Mouse (Mus musculus) lung, embryonic 16.5 days (tissue): ENCODE data around the gene St6galnac3. TPM values are rescaled to one million over a fixed set of nuclear protein-coding genes. Genes with fewer than 3 reads are reported as not detected.

Experiments
- ATAC-seq: fragments of 200-750 bp; cut with Nextera tagmentation; 2 replicates; pipeline ENCODE4 v1.8.0; 2017; ENCODE audit warnings: low read depth, mild to moderate bottlenecking, moderate library complexity
- H3K27ac ChIP-seq: fragments of 300-500 bp; sonication (generic); 2 replicates; pipeline ENCODE4 v1.5.1; 2014; ENCODE audit warnings: mild to moderate bottlenecking, control low read depth, low read length
- H3K27me3 ChIP-seq: fragments of 300-500 bp; sonication (generic); 2 replicates; pipeline ENCODE4 v1.6.1; 2014; ENCODE audit warnings: low read depth, low read length, mixed read lengths; ENCODE audit not compliant: control insufficient read depth, insufficient read depth
- H3K36me3 ChIP-seq: fragments of 300-500 bp; sonication (generic); 2 replicates; pipeline ENCODE4 v1.6.1; 2014; ENCODE audit warnings: low read length; ENCODE audit not compliant: control insufficient read depth, insufficient read depth
- H3K4me1 ChIP-seq: fragments of 300-500 bp; sonication (generic); replicated peaks from 2 replicates; pipeline ENCODE4 v1.6.1; 2014; ENCODE audit warnings: low read length, mixed read lengths; ENCODE audit not compliant: control insufficient read depth, insufficient read depth
- H3K4me2 ChIP-seq: fragments of 300-500 bp; sonication (generic); 2 replicates; pipeline ENCODE4 v1.6.1; 2014; ENCODE audit warnings: low read depth, low read length, control low read depth
- H3K4me3 ChIP-seq: fragments of 300-500 bp; sonication (generic); 2 replicates; pipeline ENCODE4 v1.5.1; 2014; ENCODE audit warnings: mild to moderate bottlenecking, low read length, control low read depth
- H3K9ac ChIP-seq: fragments of 300-500 bp; sonication (generic); 2 replicates; pipeline ENCODE4 v1.6.1; 2014; ENCODE audit warnings: low read length, control low read depth
- H3K9me3 ChIP-seq: fragments of 300-500 bp; sonication (generic); 2 replicates; pipeline ENCODE4 v1.6.1; 2016; ENCODE audit warnings: low read length; ENCODE audit not compliant: control insufficient read depth
- WGBS: fragments of 180-500 bp; shearing (Covaris S2); extraction: QIAGEN DNeasy Blood & Tissue Kit; methylation state at CpG from one replicate; pipeline ENCODE4 v1.1.7; 2014; 5-methylcytosine and 5-hydroxymethylcytosine counted together
- polyA plus RNA-seq: library from polyadenylated mRNA; unstranded; fragments of >200 nt; fragmentation: Nextera tagmentation; extraction: Ambion mirVana; gene quantifications from 2 replicates; pipeline ENCODE4 v1.2.1, GENCODE M21; 2015

Gene St6galnac3
- polyA plus RNA-seq, 1 experiment from 2014 or later = 28.4 TPM

- H3K9me3 ChIP-seq = no peaks in the 10 kb centered on the region
- no peaks in the 10 kb centered on the region; the same call in 1 of the 2 replicates for H3K4me1 ChIP-seq
- no peak overlapping the region for H3K27ac ChIP-seq
- H3K36me3 ChIP-seq = no peaks in the 10 kb centered on the region
- H3K27me3 ChIP-seq = no peaks in the 10 kb centered on the region
- no peak overlapping the region for H3K4me2 ChIP-seq
- H3K9ac ChIP-seq = no peak overlapping the region
- no peak overlapping the region for H3K4me3 ChIP-seq
- WGBS = 86% methylated on average over 7 of the region's 7 CpGs
- no peak for ATAC-seq
Observed at GRCm38 (mm10) chr3:153421918-153422290, 303.1 kb downstream of the St6galnac3 start.

DNA sequence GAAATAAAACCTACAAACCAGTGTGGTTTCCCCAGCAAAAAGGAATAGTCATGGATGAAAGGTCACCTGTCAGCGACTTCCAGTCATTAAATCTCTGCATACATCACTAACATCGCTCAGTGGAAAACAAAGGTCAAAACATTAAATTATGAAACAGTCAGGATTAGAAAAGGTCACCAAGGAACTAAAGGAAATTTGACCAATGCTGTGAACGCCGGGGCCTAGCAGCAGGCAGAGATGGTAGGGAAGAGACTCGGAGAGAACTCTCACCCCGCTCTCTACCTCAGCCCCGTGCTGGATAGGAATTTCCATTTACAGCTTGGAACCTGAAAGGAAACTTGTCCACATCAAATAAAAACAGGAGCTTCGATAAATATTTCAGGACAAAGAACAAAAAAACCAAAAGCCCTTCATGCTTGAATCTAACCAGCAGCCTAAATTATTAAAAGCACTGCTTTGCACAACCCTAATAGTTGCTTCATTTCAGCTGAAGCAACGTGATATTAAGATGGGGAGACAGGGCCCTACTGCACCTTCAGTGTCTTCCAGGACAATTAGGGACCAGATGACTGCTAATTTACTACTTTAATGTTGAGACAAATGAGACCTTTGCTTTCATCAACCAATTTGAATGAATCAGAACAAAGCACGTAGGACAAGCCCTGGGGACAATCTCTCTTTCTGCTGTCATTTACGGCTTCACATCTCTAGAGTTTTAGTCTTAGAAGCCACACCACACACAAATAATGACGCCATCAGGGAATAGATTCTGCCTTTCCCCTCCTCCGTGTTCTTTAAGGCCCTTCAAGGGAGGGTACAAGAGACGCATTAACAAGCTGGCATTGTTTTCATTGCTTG, 303.7 kb downstream of the St6galnac3 start:
- Histone ChIP-seq H3K27ac (no peak overlapping the region), H3K9ac (no peak overlapping the region), H3K36me3 (no peaks in the 10 kb centered on the region), H3K4me3 (no peak overlapping the region), H3K4me1 (no peaks in the 10 kb centered on the region; the same call in 1 of the 2 replicates), H3K27me3 (no peaks in the 10 kb centered on the region), H3K9me3 (no peaks in the 10 kb centered on the region), H3K4me2 (no peak overlapping the region)
- ATAC-seq = no peak
- WGBS = 80% methylated on average over 14 of the region's 14 CpGs

DNA sequence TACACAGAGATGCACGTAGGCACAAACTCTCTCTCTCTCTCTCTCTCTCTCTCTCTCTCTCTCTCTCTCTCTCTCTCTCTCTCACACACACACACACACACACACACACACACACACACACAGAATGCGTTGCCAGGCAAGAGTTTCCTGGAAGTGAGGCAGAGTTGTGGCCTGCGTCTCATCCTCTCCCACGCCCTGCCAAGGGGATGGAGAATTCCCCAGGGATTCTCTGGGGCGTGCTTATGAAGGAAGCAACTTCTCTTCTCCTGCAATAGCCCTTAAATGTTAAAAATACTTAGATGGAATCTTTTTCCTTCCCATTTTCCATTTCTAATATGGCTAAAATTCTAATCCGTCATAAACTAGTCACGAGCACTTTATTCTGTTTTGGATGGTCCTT, 305.6 kb downstream of the St6galnac3 start:
- no peak overlapping the region for H3K27ac ChIP-seq
- no peaks in the 10 kb centered on the region for H3K9me3 ChIP-seq
- no peaks in the 10 kb centered on the region for H3K36me3 ChIP-seq
- WGBS = 76% methylated on average over 7 of the region's 7 CpGs
- H3K27me3 ChIP-seq = no peaks in the 10 kb centered on the region
- H3K9ac ChIP-seq = no peak overlapping the region
- H3K4me3 ChIP-seq = no peak overlapping the region
- ATAC-seq = no peak
- H3K4me2 ChIP-seq = no peak overlapping the region
- no peaks in the 10 kb centered on the region; the same call in 1 of the 2 replicates for H3K4me1 ChIP-seq

DNA sequence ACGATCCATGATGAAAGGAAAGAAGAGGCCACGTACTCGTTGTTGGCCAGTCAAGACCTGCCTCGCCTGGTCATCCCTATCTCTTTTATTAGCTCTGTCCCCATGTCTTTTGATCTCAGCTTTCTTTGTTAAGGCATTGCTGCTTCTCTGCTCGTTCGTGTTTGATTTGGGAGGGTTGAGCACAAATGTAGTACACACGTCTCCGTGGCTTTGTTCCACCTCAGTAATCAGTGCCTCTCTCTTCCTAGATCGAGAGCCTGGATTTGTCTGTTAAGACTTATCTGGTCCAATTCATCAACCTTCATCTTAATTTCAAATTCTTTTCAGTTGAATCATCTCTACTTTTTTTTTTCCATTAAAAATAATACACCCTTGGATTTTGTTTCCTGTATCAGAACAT, 308.0 kb downstream of the St6galnac3 start:
- no peak overlapping the region for H3K4me2 ChIP-seq
- ATAC-seq = no peak
- H3K36me3 ChIP-seq = no peaks in the 10 kb centered on the region

DNA sequence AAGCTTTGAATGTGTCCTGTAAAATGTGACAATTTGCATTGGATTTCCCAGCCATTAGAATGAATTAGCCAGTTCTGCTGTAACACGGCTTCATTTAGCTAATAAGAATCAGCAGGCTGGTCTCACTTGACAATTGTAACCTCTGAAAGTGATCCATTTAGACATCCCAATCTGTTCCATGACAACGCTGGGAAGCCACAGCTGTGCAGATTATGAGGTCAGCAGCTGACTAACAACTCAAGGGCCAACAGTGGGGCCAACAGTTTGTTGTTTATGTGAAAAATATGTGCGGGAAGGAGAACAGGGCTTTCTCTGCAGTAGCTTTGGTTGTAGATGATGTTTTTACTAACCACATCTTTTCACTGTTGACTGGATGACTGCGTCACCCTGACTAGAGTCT, 308.6 kb downstream of the St6galnac3 start:
- Histone ChIP-seq H3K4me1 (no peaks in the 10 kb centered on the region; the same call in 1 of the 2 replicates), H3K27ac (no peak overlapping the region), H3K36me3 (no peaks in the 10 kb centered on the region), H3K4me3 (no peak overlapping the region), H3K4me2 (no peak overlapping the region), H3K27me3 (no peaks in the 10 kb centered on the region), H3K9me3 (no peaks in the 10 kb centered on the region), H3K9ac (no peak overlapping the region)
- 76% methylated on average over 4 of the region's 4 CpGs for WGBS
- ATAC-seq = no peak

More for the DNA sequence above, 308.0 kb downstream of the St6galnac3 start:
- 74% methylated on average over 9 of the region's 9 CpGs for WGBS
- no peaks in the 10 kb centered on the region for H3K27me3 ChIP-seq
- H3K27ac ChIP-seq = no peak overlapping the region
- H3K9me3 ChIP-seq = no peaks in the 10 kb centered on the region
- no peaks in the 10 kb centered on the region; the same call in 1 of the 2 replicates for H3K4me1 ChIP-seq
- no peak overlapping the region for H3K4me3 ChIP-seq
- H3K9ac ChIP-seq = no peak overlapping the region

DNA sequence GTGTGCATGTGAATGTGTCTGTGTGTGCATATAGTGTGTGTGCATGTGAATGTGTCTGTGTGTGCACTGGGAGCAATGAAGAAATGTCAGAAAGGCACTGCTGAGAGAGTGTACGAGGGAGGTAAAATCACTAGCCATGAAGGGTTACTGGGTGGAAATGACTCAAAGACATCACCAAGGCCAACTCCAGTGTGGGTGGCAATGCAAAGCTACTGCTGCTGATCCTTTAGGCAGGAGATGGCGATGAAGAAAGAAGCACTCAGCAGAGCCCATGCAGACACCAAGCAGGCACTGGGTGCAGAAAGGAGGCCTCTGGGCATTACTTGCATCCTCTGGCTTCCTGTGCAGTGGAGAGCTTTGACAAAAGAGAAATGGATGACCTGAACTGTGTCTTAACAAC, 310.8 kb downstream of the St6galnac3 start:
- Histone ChIP-seq H3K27ac (no peak overlapping the region), H3K4me3 (no peak overlapping the region), H3K9ac (no peak overlapping the region), H3K36me3 (no peaks in the 10 kb centered on the region), H3K4me2 (no peak overlapping the region), H3K27me3 (no peaks in the 10 kb centered on the region), H3K4me1 (no peaks in the 10 kb centered on the region), H3K9me3 (no peaks in the 10 kb centered on the region)
- no peak for ATAC-seq
- 85% methylated on average over 2 of the region's 2 CpGs for WGBS

DNA sequence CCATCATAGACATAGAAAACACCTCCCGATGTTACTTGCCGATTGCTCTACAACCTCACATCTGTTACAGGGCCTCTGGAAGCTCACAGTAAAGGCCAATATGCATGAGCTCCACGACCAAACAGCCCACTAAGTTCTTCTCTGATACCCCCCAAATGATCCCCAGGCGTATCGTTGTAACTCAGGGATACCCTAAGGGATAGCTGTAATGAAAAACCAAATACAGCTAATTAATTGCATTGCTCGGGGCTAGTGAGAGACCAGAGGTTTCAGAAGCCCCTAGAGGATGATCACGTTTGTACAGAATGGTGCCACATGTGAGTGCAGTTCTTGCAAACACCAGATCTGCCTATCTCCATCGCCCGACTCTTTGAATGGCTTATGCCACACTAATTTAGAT, 315.7 kb downstream of the St6galnac3 start:
- Histone ChIP-seq H3K27ac (no peak overlapping the region), H3K4me1 (no peaks in the 10 kb centered on the region), H3K36me3 (no peaks in the 10 kb centered on the region), H3K9ac (no peak overlapping the region), H3K9me3 (no peaks in the 10 kb centered on the region), H3K4me3 (no peak overlapping the region), H3K4me2 (no peak overlapping the region), H3K27me3 (no peaks in the 10 kb centered on the region)
- ATAC-seq = no peak
- WGBS = 81% methylated on average over 9 of the region's 9 CpGs

DNA sequence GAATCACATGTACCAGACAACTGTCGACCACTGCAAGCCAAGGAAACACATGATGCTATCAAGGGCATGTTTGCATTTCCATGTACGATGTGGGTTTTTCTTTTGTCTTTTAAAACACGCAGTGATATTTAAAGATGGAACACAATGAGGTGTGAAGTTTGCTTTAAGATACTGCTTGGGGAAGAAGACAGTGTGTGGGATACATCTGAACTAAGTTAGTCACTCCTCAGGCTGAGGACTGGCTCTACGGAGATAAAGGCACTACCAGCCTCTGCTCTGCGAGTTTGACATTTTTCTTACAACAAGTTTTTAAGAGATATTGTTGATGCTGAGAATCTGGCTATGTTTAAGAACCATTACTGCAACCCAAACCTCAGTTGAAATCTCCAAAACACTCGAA, 316.6 kb downstream of the St6galnac3 start:
- H3K27ac ChIP-seq = no peak overlapping the region
- H3K9me3 ChIP-seq = no peaks in the 10 kb centered on the region
- no peaks in the 10 kb centered on the region for H3K4me1 ChIP-seq
- no peaks in the 10 kb centered on the region for H3K27me3 ChIP-seq
- no peak for ATAC-seq
- no peaks in the 10 kb centered on the region for H3K36me3 ChIP-seq
- 86% methylated on average over 6 of the region's 6 CpGs for WGBS
- H3K4me2 ChIP-seq = no peak overlapping the region
- no peak overlapping the region for H3K4me3 ChIP-seq
- no peak overlapping the region for H3K9ac ChIP-seq

GRCm38 (mm10) chr3:153407698-153408097, 317.3 kb downstream of the St6galnac3 start:
- Histone ChIP-seq H3K36me3 (no peaks in the 10 kb centered on the region), H3K4me1 (no peaks in the 10 kb centered on the region), H3K27ac (no peak overlapping the region), H3K4me2 (no peak overlapping the region), H3K9ac (no peak overlapping the region), H3K27me3 (no peaks in the 10 kb centered on the region), H3K9me3 (no peaks in the 10 kb centered on the region), H3K4me3 (no peak overlapping the region)
- WGBS = 88% methylated on average over 6 of the region's 6 CpGs
- no peak for ATAC-seq
